Comparison of ENCODE assay signal across 19 mouse cellular contexts in the genomic region with DNA sequence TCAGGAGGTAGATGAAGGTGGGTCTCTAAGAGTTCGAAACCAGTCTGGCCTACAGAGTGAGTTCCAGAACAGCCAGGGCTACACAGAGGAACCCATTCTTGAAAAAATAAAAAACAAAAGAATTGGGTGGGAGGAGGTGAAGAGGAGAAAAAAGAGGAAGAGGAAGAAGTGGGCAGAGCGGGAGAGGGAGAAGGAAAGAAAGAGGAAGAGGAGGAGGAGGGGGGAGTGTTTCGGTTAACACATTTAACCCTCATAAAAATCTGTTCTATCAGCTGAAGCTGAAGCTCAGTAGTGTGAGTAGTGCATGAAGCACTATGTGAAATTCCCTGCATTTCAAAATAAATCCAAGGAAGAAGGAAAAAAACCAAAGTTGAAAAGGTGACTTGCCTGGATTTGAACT.
"Had no signal": no experiment of that assay in that cellular context is flagged by ENCODE, and none has a peak within 500 bp of the region (broad histone marks: within the 10 kb centered on the region; RNA-seq: fewer than 3 reads in every experiment).

No protein-coding gene starts in this region.

- H3K36me3 ChIP-seq: midbrain, embryonic 10.5 days; midbrain, embryonic 12.5 days; neural tube, embryonic 13.5 days; neural tube, embryonic 15.5 days; stomach, embryonic 15.5 days had no signal

- H3K9ac ChIP-seq: lung, embryonic 14.5 days; midbrain, embryonic 12.5 days; neural tube, embryonic 13.5 days; neural tube, embryonic 15.5 days; stomach, embryonic 15.5 days had no signal

- H3K4me1 ChIP-seq: midbrain, embryonic 10.5 days; midbrain, embryonic 12.5 days; neural tube, embryonic 13.5 days; neural tube, embryonic 15.5 days; stomach, embryonic 15.5 days had no signal

- H3K9me3 ChIP-seq: midbrain, embryonic 10.5 days; midbrain, embryonic 12.5 days; neural tube, embryonic 13.5 days; neural tube, embryonic 15.5 days; stomach, embryonic 15.5 days had no signal

- H3K27ac ChIP-seq: midbrain, embryonic 10.5 days; midbrain, embryonic 12.5 days; neural tube, embryonic 13.5 days; neural tube, embryonic 15.5 days; stomach, embryonic 15.5 days; stomach, postnatal 0 days had no signal

- H3K4me3 ChIP-seq: midbrain, embryonic 10.5 days; midbrain, embryonic 12.5 days; myocyte; neural tube, embryonic 13.5 days; neural tube, embryonic 15.5 days; stomach, embryonic 15.5 days had no signal

- H3K27me3 ChIP-seq: midbrain, embryonic 12.5 days; neural tube, embryonic 13.5 days; neural tube, embryonic 15.5 days; stomach, embryonic 15.5 days had no signal

- H3K4me2 ChIP-seq: lung, embryonic 14.5 days; midbrain, embryonic 12.5 days; neural tube, embryonic 13.5 days; neural tube, embryonic 15.5 days; stomach, embryonic 15.5 days had no signal

- ATAC-seq: midbrain, embryonic 16.5 days had no signal

- DNase-seq: lung, adult 18-20 months; lung, embryonic 14.5 days; lung, postnatal 10 days; lung, postnatal 4 days; midbrain, embryonic 14.5 days; retina, postnatal 1 day; right cerebral cortex, adult 18-20 months; right cerebral cortex, postnatal 25 days; thymus, adult 2 months; thymus, postnatal 25 days; thymus, postnatal 4 days had no signal
